Mouse (Mus musculus): ENCODE results near the gene Gstm4. TPM values are rescaled to one million over a fixed set of nuclear protein-coding genes. Genes with fewer than 3 reads are reported as not detected.

Gstm4 gene
- 10 to 100 TPM in 1 of 2 experiments, 1 to 10 TPM in 1; 7.8 to 11.8 TPM for total RNA-seq (2021)

DNA sequence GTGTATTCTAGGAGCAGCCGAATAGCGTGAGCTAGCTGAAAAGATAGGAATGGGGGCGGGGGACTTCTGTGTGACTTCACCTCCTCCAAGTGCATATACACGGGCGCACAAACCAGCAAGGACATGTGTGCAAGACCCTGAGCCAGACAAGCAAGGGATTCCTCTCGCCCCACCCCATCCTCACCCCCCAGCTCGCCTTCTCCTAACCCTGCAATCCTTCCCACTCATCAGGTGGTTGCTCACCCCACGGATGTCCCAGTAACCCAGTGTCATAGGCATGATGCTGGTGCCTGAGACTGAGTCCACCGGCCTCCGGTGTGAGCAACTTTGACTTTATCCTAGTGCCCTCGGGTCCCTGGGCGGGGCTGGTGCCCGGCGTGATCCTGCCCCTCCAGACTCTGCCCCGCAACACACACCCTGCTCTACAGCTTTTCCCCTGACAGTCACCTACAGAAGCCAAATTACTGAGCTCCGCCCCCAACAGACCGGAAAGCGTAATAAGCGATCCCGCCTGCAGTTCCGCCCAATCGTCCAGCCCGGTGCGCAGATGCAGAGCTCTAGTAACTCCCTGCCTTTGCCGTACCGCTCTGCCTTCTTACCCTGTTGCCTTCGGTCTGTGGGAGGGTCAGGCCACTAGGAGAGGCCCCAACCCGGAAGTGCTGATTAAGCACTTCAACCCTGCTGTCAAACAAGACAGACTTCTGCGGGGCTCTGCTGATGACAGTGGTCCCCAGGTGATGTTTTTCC is at the start of gene Gstm4:
Gstm4 (minus strand) TSS at position 501 of the 747 bp plus-strand sequence.
- peak; percentile 88 for DNase-seq (ENCODE audit: low spot score in 2 of 2)
- intact Hi-C loops (cut with DNase I) = no loop called here

DNA sequence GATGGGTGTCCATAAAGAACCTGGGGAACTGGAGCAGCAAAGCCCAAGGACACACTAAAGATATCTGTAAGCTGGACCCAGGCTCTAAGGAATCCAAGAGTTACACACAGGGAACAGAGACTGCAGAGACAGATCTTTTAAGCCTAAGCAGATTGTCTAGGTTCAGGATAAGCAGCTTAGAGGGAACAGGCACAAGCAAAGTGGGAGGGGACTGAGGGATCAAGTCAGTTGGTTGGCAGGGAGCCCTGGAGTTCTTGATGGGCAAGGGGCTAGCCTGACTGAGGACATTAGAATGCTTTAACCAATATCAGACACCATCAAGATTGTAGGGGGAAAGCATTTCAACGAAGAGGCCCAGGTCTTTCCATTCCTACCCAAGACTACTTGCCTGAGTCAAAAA is 49.5 kb upstream of the Gstm4 start:
- intact Hi-C loops (cut with DNase I) = no loop called here
- DNase-seq (ENCODE audit: low spot score in 2 of 2) = no peak

DNA sequence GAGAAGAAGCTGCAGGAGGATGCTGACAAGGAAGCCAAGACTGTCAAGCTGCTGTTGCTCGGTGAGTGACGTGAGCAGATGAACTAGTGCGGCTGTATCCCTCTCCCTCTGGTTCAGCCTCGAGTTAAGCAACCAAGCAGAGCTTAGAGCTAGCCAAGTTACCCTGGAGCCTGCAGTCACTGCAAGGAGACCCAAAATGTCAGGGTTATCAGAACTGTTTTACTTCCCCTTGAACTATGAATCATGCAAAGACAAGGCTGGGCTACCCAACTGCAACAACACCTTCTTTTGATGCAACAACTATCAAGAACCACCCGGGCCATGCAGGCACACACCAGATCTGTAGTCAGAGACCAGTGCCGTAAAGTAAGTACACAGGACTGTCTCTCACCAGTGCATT is 48.6 kb upstream of the Gstm4 start:
- DNase-seq (ENCODE audit: low spot score in 2 of 2) = no peak
- intact Hi-C loops (cut with DNase I) = no loop called here

DNA sequence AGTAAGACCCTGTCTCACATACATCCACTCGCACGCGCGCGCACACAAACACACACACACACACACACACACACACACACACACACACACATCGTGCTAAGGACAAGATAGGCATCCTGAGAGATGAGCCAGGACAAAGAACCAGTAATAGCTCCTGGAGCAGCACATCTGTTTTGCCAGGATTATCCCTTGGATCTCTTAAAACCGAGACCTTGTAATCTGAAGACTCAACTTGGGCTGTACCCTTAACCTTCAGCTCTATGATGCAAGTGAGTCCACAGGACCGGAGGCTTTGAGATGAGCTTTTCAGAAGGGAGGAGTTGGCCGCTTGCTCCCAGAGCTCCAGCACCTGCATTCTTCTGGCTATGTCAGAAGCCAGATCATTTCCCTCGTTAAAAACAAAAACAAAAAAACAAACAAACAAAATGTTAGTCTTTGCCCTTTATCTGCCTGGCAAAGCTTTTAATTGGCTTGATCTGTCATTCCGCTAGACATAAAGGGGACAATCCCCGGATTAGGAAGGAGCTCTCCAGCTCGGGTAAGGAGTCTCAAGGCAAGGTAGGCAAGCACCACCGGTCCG is 47.9 kb upstream of the Gstm4 start, which contains the start of gene Gnat2:
Gnat2 (plus strand) TSS at position 254 of the 580 bp plus-strand sequence.
- intact Hi-C loops (cut with DNase I) = no loop called here
- no peak for DNase-seq (ENCODE audit: low spot score in 2 of 2)

DNA sequence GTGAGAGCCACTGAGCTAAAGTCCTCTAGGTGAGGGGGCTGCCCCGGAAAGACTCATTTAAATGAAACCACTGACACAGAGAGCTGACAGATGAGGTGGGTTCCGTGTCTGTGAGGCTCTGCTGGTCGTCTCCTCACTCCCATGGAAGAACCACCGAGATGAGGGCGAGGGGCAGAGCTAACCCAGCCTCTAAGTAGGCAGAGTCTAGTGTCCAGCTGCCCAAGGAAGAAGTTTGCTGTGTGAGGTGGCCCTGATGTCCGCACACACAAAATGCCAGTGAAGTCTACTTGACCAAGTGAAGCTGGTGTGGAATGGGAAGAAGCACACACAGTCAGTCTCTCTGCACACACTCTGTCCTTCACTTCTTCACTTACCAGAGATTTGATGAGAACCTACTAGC is 47.3 kb upstream of the Gstm4 start:
- no peak for DNase-seq (ENCODE audit: low spot score in 2 of 2)
- intact Hi-C loops (cut with DNase I) = no loop called here

DNA sequence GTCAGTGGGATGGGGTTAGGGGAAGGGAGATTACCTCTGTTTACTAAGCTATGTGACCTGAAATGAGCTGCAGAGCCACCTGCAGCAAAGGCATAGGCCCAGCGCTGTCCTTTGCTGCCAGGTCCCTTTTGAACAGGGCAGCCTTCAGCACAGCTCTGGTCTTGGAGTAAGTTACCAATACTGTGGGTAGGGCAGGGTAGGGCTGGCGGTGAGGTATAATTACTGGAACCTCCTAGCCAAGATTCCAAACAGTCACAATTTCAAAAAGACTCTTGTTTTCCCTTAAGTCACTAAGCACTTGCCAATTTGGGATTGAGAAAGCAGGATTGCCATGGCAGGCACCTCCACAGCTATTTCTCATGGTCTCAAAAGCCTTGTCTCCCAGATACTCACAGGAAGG is 45.9 kb upstream of the Gstm4 start:
- intact Hi-C loops (cut with DNase I) = no loop called here
- no peak for DNase-seq (ENCODE audit: low spot score in 2 of 2)

DNA sequence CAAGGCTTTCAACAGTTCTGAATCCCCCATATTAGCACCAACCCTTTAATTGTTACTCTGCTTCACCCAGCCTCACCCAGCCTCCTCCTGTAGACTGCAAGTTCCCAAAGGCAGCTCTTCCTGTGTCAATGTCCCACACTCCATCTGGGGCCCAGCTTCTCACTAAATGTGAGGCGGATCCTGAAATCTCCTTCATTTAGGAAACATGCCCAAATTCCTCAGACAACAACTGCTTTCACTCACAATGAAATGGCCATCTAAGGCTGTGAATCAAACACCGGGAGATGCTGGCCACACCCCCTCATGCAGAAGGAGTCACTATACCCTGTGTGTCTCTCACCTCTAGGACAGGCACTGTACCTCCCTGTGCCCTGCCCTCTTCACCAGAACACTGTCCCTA is 45.2 kb upstream of the Gstm4 start:
- intact Hi-C loops (cut with DNase I) = loop anchor here (5.0 kb wide), 1 partner anchor 57 kb away; the partner anchor contains the start of gene Gnai3
- DNase-seq (ENCODE audit: low spot score in 2 of 2) = no peak

DNA sequence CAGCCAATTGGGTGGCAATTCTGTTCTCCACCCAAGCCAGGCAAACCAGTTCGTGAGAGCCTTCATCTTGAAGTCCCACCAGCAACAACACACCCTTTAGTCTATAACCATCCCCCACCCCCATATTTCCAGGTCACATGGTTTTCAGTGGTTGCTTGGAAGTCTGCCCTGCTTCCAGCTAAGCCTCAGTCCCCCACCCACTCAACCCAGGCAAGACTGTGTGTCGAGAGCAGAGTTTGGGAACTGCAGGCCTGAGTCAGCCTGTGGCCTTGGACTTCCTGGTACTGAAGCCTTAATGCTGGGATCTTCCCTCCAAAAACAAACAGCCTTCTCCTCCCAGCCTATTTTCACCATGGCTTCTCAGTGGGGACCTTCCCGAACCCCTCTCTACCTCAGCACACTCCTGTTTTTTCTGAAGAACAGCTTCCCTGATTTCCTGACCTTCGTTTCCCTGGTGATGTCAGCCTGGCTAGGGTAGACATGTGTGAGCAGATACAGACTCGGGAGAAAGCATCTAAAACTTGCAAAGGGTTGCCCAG is 44.2 kb upstream of the Gstm4 start:
- intact Hi-C loops (cut with DNase I) = loop anchor here (5.0 kb wide), 1 partner anchor 58 kb away; the partner anchor contains the start of gene Gnai3
- DNase-seq (ENCODE audit: low spot score in 2 of 2) = no peak

DNA sequence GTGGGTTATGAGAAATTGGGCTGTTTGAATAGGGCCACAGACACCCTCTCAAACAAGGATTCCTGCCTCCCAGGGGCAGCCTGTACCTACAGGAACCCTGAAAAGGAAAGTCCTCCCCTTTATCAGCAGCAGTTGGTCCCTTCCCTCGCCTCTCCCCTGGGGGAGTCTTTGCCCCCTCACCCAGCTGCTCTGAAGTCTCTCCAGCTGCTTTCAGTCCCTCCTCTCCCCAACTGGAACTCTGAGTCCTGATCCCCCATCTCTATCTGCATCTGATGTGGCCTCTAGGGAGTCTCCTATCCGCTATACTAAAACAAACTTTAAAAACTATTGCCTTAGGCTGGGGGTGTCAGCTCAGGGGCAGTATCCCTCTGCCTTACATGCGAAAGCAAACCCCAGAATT is 42.6 kb upstream of the Gstm4 start:
- intact Hi-C loops (cut with DNase I) = loop anchor here (5.0 kb wide), 1 partner anchor 60 kb away; the partner anchor contains the start of gene Gnai3
- DNase-seq (ENCODE audit: low spot score in 2 of 2) = no peak

DNA sequence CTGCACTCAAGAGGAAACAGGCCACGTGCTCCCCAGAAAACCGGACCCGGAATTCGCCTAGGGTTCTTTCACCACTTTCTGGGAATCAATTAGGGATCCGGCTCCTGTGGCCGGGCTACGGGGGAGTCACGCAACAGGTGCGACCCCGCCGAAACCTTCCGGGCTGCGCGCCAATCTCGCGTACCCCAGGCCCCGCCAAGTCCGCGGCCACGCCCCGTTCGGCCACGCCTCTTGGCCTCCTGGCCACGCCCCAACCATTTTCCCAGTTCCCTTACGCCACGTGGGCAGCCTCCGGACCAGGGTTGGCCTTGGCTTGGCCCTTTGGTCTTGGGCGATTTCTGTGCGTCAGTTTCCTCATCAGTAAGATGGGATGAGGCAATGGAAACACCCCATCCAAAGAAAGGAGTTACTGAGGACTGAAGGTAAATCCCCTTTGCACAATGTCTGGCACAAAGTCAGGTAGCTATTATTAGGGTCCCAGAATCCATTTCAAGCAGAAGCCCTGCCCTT is 41.8 kb upstream of the Gstm4 start, which contains the start of gene Ampd2:
Ampd2 (minus strand) TSS at position 182 of the 510 bp plus-strand sequence.
- intact Hi-C loops (cut with DNase I) = loop anchor here (5.0 kb wide), 1 partner anchor 61 kb away; the partner anchor contains the start of gene Gnai3
- no peak for DNase-seq (ENCODE audit: low spot score in 2 of 2)

DNA sequence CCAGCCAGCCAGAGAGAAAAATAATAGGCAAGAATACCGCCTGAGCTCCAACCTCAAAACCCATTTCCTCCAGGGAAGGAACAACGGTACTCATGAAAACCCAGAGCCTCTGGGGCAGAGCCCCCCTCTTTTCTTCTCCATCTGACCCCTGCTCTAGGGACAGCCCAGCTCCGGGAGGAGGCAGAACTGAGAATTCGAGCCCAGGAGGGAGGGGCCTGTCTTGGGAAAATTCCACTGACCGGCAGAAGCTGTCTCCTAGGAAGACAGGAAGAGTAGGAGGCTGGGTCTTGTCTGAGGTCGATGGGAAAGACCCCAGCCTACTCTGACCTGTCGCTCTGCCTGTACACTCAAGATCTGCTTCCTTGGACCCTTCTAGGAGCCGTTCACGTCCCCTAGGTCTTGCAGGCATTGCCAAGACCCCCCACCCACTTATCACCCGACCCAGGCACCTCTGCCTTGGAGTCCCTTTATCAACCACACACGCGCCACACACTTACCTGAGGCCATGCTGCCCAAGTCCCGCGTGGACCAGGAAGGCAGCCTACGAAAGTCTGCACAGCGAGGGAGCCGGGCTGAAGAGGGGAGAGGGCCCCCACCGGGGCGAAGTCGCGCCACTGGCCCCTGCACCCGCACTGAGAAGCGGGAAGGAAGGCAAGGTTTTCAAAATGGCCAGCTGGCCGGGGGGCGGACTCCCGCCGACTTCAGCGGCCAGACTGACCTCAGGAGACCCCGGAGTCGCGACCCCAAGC is 41.2 kb upstream of the Gstm4 start:
- intact Hi-C loops (cut with DNase I) = loop anchor here (5.0 kb wide), 1 partner anchor 61 kb away; the partner anchor contains the start of gene Gnai3
- peak; percentile 45 to 66 for DNase-seq (ENCODE audit: low spot score in 2 of 2)

DNA sequence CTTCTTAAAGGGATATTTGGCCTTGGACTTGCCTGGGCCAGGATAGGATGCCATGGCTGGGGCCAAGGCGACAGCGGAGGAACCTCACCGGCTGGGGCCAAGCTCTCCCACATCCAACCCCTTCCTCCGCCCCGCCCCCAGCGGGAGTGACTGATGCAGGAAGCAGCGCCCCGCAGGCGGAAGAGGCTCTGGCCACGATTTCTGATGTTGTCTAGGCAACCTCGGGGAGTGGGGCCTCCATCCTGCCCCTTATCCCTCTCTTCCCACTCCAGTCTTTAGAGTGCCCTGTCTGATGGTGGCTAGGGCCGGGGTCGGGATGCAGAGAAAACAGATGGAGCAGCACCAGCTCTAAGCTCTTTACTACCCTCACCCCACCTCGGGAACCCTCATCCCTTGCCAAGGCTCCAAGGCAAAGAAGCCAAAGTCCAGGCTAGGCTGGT is 40.6 kb upstream of the Gstm4 start:
- DNase-seq (ENCODE audit: low spot score in 2 of 2) = peak; percentile 86 to 87
- intact Hi-C loops (cut with DNase I) = loop anchor here (5.0 kb wide), 1 partner anchor 62 kb away; the partner anchor contains the start of gene Gnai3

DNA sequence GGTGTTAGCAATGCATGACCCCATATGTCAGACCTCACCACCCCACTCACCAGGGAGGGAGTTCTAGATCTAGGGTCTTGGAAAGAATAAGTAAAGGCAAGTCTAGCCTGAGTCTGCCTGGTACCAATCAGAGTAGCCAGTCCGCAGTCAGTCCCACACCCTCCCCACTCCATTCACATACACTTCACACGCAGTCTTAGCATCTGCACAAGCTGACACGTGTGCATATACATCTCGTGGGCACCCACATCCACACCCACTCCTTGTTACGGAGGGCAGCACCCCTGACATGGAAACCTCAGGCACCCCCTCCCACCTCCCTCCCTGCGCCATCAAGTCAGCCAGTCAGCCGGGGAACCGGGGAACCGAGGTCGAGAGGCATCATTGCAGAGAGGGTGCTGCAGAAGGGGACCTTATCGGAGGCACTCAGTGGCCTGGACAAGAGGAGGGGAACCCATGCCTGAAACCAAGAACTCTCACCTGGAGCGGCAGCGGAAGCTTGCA is 40.1 kb upstream of the Gstm4 start:
- DNase-seq (ENCODE audit: low spot score in 2 of 2) = no peak
- intact Hi-C loops (cut with DNase I) = loop anchor here (5.0 kb wide), 2 partner anchors 62 to 127 kb away; partner anchors contain the start of genes Atxn7l2 and Gnai3

DNA sequence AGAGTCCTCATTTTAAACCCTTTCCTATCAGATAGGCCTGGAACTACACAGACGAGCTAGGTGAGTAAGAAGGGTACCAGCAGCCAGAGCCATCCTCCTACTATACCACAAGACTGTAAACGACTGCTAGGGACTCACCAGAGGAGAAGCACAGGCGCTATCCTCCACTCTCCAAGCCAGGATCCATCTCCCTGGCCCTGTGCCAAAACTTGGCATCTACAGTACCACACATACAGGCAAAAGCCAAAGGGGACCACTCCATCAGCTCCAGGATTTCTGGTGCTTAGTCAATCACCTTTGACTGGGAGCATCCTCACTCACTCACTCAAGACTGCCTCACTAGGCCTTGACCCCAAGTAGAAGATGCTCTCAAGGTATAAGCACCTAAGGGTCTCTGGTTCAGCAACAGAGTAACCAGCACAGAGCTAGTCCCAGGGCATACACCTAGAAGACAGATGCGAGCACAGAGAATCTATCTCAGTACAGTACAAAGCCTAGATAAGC is 39.3 kb upstream of the Gstm4 start:
- intact Hi-C loops (cut with DNase I) = loop anchor here (5.0 kb wide), 1 partner anchor 128 kb away; the partner anchor contains the start of gene Atxn7l2
- no peak for DNase-seq (ENCODE audit: low spot score in 2 of 2)

DNA sequence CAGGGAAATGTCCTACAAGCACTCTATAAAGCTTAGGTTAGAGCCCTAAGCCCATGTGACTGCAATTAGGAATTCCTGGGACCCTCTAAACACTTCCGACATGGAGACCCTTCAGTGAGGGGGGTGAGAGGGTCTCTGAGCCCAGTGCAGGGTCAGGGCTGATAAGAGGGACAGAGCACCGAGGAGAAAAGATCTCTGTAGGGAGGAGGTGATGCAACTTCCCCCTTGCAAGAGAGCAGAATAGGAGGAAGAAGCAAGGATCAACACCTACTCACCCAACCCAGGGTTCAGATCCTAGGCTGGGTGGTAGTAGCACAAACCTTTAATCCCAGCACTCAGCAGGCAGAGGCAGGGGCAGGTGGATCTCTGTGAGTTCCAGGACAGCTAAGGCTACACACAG is 38.5 kb upstream of the Gstm4 start:
- no peak for DNase-seq (ENCODE audit: low spot score in 2 of 2)
- intact Hi-C loops (cut with DNase I) = loop anchor here (5.0 kb wide), 1 partner anchor 129 kb away; the partner anchor contains the start of gene Atxn7l2

DNA sequence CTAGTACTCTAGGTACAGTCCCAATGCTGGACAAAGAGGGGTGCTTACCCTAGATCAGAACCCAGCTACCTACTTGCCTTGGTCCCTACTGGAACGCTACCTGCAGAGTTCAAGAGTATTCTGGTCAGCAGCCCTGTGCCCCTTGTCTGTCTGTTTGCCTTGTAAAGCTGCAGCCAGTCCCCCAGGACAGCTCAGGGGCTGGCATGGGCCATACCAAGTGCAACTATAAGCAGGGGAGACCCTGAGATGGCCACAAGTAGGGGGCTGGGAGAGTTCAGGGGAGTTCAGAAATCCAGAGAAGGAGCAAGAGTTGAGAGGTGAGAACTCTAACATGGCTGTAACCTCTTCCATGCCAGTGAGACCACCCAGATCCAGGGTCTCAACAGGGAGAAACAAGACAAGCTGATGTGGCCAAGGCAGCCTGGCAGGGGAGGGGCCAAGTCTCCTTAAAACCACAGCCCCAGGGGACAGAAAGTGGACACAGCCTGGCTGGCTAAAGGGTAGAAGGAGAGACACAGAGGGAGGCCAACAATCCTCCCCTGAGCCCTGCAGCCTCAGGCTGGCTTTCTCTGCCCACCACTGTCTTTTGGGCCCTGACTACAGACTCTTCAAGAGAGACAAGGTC is 37.7 kb upstream of the Gstm4 start:
- intact Hi-C loops (cut with DNase I) = loop anchor here (5.0 kb wide), 1 partner anchor 130 kb away; the partner anchor contains the start of gene Atxn7l2
- DNase-seq (ENCODE audit: low spot score in 2 of 2) = no peak

DNA sequence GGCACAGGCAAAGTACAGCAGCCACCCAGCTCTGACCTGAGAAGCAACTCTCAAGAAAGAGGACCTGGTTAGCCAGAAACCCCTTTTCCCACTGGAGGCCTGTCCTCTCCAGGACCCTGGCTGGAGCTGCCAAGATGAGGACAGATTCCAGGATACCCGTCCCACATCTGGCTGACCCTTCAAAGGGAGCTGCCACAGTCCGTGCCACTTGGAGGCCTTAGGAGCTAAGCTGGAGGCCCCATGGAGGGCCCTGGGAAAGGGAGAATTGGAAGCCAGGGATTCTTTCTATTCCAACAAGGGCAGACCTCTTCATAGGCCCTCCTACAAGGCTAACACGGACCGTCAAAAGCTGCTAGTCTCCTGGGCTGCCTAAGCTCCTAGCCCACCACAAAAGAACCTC is 37.0 kb upstream of the Gstm4 start:
- intact Hi-C loops (cut with DNase I) = loop anchor here (5.0 kb wide), 1 partner anchor 131 kb away; the partner anchor contains the start of gene Atxn7l2
- DNase-seq (ENCODE audit: low spot score in 2 of 2) = no peak

DNA sequence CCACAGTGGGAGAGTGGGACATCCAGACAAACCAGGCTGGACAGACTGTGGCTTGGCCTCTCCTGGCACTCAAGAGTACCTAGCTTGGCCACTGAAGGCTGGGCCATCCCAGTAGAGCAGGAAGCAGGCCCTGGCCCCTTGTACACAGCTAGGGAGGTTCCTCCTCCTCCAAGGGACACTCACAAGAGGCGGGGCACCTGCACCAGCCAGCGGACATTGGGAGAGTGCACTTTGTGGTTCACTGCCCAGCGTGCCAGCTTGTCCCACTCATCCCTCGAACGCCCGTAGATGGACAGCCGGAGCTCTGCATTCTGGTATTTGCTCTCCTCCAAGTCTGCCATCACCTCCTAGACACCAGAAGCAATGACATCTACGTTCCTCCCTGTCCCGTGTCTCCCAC is 32.1 kb upstream of the Gstm4 start:
- no peak for DNase-seq (ENCODE audit: low spot score in 2 of 2)
- intact Hi-C loops (cut with DNase I) = no loop called here
